Mouse (Mus musculus): ENCODE results near the gene Psg18.
A peak's percentile ranks its signal among the peaks of the same experiment; 100 is the strongest.
"Not testable (repeated sequence)": the region's sequence is repeated elsewhere in the genome, so short reads cannot be mapped to it uniquely, and the experiment has no call there.

Psg18 gene

DNA sequence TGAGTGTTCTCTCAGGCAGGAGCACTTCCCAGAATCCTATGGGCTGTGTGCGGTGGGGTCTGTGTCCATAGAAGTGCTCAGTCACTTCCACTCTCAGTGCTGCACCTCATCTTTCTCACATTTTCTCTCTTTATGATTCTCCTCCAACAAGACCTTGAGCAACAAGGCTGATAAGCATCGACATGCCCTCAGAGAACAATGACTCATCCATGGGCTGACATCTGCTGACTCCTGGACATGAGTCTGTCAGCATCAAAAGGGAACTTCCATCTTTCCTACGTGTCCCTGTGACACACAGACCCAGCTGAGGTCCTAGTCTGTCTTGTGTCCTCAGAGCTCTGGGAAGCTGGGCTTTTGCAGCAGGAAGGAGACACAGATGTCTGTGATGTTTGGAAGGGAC, at the start of gene Psg18:
Gene Psg18, minus strand, starts transcription at position 101 of the 400 bp plus-strand sequence.
- DNase-seq, result not testable (repeated sequence)

DNA sequence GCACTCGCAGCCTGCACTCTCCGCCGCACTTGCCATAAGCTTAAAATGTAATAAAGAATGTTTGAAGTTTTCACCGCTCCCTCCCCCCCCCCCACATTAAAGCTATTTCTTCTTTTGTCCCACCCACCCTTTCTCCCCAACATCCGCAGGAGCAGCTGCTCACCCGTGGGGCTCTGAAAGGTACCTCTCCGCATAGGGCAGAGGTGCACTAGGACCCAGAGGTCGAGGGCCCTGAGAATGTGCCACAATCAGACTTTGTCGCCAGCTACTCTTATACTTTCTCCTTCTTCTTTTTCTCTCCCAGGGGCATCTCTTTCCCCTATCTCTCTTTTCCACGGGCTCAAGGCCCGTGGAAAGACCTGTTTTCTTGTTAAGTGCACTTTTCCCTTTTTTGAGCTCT, 48.6 kb upstream of the Psg18 start:
- no peak for DNase-seq

DNA sequence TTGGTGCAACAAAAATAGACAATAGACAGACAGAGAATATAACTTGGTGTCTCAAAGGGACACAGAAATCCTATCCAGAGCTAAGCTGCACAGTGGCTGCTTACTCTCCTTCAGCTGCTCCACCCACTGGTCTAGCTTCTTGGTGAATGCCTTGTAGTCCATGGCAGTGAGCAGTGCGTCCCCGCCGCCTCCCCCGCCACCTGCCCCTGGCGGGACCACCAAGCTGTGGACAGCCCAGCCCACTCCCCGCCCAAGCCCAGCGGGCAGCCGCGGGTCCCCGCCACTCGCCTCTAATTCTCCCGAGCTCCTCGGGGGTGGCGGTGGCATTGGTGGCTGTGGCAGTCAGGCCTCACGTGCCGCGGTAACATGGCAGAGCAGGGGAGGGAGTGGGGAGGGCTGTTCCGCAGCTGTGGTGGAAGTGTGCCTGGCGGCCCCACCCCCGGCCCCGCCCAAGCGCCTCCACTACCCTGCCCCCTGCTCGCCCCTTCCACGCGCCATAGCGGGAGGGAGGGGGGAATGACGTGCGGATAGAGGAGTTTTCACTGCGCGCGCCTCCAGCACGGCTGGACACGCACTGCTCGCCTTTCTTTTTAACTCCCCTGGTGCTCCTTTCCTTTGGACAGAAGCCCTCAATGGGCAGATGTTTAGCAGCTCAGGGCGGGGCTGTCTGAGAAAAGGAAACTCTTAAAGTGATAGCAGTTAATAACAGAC, 47.9 kb upstream of the Psg18 start:
- DNase-seq, result peak; percentile 24

DNA sequence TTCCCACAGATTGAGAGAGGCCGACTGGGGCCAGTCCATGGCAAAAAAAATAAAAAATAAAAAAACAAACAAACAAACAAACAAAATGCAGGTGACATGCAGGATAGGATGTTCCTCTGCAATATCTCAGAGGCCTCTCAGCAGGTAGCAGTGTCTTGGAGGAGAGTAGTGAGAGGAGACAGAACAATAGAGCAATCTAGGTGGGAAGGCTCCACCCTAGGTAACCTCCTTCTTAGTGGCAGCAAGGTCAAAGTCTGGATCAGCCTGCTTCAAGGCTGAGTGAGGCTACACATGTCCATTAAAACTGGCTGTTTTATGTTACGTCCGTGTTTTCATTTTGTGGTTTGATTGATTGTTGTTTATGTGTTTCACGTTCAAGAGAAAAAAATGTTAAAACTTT, 36.7 kb upstream of the Psg18 start:
- not testable (repeated sequence) for DNase-seq

DNA sequence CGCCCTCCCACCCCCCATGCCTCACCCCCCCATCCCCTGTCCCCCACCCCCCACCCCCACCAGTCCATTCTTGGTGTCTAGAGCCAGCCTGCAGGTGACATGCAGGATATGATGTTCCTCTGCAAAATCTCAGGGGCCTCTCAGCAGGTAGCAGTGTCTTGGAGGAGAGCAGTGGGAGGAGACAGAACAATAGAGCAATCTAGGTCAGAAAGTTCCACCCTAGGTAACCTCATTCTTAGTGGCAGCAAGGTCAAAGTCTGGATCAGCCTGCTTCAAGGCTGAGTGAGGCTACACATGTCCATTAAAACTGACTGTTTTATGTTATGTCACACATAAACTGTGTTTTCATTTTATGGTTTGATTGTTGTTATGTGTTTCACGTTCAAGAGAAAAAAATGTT, 23.5 kb upstream of the Psg18 start:
- no peak for DNase-seq

DNA sequence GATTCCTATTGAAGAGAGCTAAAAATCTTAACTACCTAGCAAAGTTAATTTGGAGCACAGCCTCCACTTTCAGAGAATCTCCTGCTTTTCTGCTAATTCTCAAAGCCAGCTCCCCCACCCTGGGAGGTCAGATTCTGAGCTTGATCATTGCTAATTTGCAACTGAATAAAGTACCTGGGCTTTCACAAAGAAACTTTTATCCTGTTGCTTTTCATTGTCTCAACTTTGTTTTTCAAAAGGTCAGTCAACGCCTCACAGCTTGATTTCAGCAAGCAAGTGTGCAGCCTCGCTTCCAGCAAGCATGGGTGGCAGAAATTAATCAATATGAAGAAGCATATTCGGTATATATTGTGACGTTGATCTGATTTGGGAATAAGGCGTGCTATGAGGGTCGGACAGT, 19.4 kb downstream of the Psg18 start:
- DNase-seq, result not testable (repeated sequence)
